Mouse (Mus musculus) embryonic facial prominence, embryonic 12.5 days (tissue): Measurements from ENCODE around the gene Wfdc6a. TPM values are rescaled to one million over a fixed set of nuclear protein-coding genes. Genes with fewer than 3 reads are reported as not detected.

Source experiments
- ATAC-seq: fragments of 200-750 bp; cut with Nextera tagmentation; 2 replicates; pipeline ENCODE4 v1.8.0; 2017; ENCODE audit not compliant: insufficient number of reproducible peaks, insufficient read depth, low FRiP score, low TSS enrichment
- H3K27ac ChIP-seq: fragments of 300-500 bp; sonication (generic); 2 replicates; pipeline ENCODE4 v1.5.1; 2016; ENCODE audit warnings: mild to moderate bottlenecking
- H3K27me3 ChIP-seq: fragments of 300-500 bp; sonication (generic); 2 replicates; pipeline ENCODE4 v1.6.1; 2016; ENCODE audit warnings: mild to moderate bottlenecking, moderate library complexity
- H3K36me3 ChIP-seq: fragments of 300-500 bp; sonication (generic); 2 replicates; pipeline ENCODE4 v1.6.1; 2016; ENCODE audit warnings: mild to moderate bottlenecking
- H3K4me1 ChIP-seq: fragments of 300-500 bp; sonication (generic); 2 replicates; pipeline ENCODE4 v1.6.1; 2016
- H3K4me2 ChIP-seq: fragments of 300-500 bp; sonication (generic); replicated peaks from 2 replicates; pipeline ENCODE4 v1.6.1; 2016; ENCODE audit warnings: mild to moderate bottlenecking, moderate library complexity
- H3K4me3 ChIP-seq: fragments of 300-500 bp; sonication (generic); 2 replicates; pipeline ENCODE4 v1.5.1; 2016; ENCODE audit warnings: mild to moderate bottlenecking
- H3K9ac ChIP-seq: fragments of 300-500 bp; sonication (generic); 2 replicates; pipeline ENCODE4 v1.6.1; 2016; ENCODE audit warnings: mild to moderate bottlenecking, moderate library complexity
- H3K9me3 ChIP-seq: fragments of 300-500 bp; sonication (generic); 2 replicates; pipeline ENCODE4 v1.6.1; 2016; ENCODE audit warnings: mild to moderate bottlenecking, moderate library complexity
- WGBS: fragments of 180-500 bp; shearing (Covaris S2); methylation state at CpG from one replicate; pipeline ENCODE4 v1.1.7; 2016; 5-methylcytosine and 5-hydroxymethylcytosine counted together
- polyA plus RNA-seq: library from polyadenylated mRNA; unstranded; fragments of >200 nt; fragmentation: Nextera tagmentation; extraction: Ambion mirVana; gene quantifications from 2 replicates; pipeline ENCODE4 v1.2.1, GENCODE M21; 2016

The Wfdc6a gene
- polyA plus RNA-seq, 1 experiment from 2014 or later = not detected

GRCm38 (mm10) chr2:164549963-164550894, 35.0 kb downstream of the Wfdc6a start:
- Histone ChIP-seq H3K4me1 (peaks cover 10% of the 10 kb centered on the region; the same call in 1 of the 2 replicates), H3K36me3 (no peaks in the 10 kb centered on the region), H3K9me3 (no peaks in the 10 kb centered on the region), H3K9ac (no peak overlapping the region), H3K27ac (no peak overlapping the region), H3K4me3 (no peak overlapping the region), H3K27me3 (no peaks in the 10 kb centered on the region), H3K4me2 (peak overlapping the region; percentile 33)
- ATAC-seq = no peak
- WGBS = 12% methylated on average over 10 of the region's 10 CpGs

GRCm38 (mm10) chr2:164549338-164549737, 35.9 kb downstream of the Wfdc6a start:
- no peaks in the 10 kb centered on the region for H3K27me3 ChIP-seq
- no peak overlapping the region for H3K9ac ChIP-seq
- peaks cover 12% of the 10 kb centered on the region; the same call in 1 of the 2 replicates for H3K4me1 ChIP-seq
- no peak for ATAC-seq
- no peak overlapping the region for H3K27ac ChIP-seq
- H3K4me2 ChIP-seq = no peak overlapping the region
- no peak overlapping the region for H3K4me3 ChIP-seq
- H3K36me3 ChIP-seq = no peaks in the 10 kb centered on the region
- WGBS = 49% methylated on average over 4 of the region's 4 CpGs
- H3K9me3 ChIP-seq = no peaks in the 10 kb centered on the region

DNA sequence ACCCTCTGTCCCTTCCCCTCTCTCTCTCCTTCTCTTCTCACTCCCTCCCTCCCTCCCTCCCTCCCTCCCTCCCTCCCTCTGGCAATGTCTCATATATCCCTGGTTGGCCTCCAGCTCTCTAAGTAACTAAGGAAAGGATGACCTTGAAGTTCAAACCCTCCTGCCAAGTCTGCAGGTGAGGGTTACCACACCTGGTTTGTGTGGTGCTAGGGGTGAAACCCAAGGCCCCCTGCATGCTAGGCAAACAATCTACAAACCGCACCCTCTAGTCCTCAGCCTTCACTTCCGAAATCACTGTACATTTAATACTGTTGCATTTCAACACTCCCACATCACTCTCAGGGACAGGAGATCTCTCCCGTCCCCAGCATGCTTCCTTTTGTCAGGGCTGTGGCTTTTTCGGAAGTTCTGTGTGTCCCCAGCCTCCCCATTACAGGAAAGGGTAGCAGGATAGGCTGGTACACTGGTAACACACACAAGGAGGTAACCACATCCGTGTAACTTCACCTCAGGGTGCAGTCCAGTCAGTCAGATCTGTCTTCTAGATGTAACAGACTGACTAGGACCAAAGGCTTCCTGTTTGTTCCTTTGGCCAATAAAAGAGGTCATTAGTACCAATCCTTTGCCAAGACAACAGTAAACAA, 40.7 kb downstream of the Wfdc6a start:
- no peak for ATAC-seq
- Histone ChIP-seq H3K36me3 (no peaks in the 10 kb centered on the region), H3K4me3 (no peak overlapping the region), H3K9ac (no peak overlapping the region), H3K27me3 (no peaks in the 10 kb centered on the region), H3K4me1 (0 out of 2 replicates have a peak, but pooled peaks cover 5% of the 10 kb centered on the region), H3K9me3 (no peaks in the 10 kb centered on the region), H3K27ac (no peak overlapping the region), H3K4me2 (no peak overlapping the region)
- WGBS = 51% methylated on average over 5 of the region's 5 CpGs

- Histone ChIP-seq H3K4me1 (0 out of 2 replicates have a peak, but pooled peaks cover 2% of the 10 kb centered on the region), H3K4me2 (no peak overlapping the region), H3K27ac (no peak overlapping the region), H3K9ac (no peak overlapping the region), H3K4me3 (no peak overlapping the region), H3K27me3 (no peaks in the 10 kb centered on the region), H3K36me3 (no peaks in the 10 kb centered on the region), H3K9me3 (no peaks in the 10 kb centered on the region)
- WGBS = 53% methylated on average over 2 of the region's 2 CpGs
- no peak for ATAC-seq
Measured at GRCm38 (mm10) chr2:164543745-164544144, 41.5 kb downstream of the Wfdc6a start.

DNA sequence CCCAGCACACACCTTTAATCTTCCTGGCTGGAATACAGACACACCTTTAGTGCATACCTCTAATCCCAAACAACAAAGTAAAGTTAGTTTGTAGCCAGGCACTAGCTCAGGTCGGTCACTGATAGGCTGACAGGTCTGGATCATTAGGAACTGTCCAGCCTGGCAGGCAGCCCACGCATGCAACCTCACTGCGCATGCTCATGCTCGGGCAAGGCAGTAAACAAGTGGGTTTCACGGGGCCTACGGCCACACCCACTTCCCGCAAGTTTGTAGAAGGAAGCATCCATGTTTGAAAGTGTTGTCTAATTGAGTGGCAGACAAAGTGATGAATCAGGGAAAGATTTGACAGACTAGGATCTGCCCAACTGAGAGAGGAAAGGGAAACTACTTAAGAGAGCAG, 42.6 kb downstream of the Wfdc6a start:
- Histone ChIP-seq H3K4me3 (no peak overlapping the region), H3K4me1 (0 out of 2 replicates have a peak, but pooled peaks cover 2% of the 10 kb centered on the region), H3K4me2 (no peak overlapping the region), H3K27me3 (no peaks in the 10 kb centered on the region), H3K36me3 (no peaks in the 10 kb centered on the region), H3K9ac (no peak overlapping the region), H3K9me3 (no peaks in the 10 kb centered on the region), H3K27ac (no peak overlapping the region)
- WGBS = 88% methylated on average over 7 of the region's 7 CpGs
- no peak for ATAC-seq

- Histone ChIP-seq H3K9ac (no peak overlapping the region), H3K9me3 (no peaks in the 10 kb centered on the region), H3K27ac (no peak overlapping the region), H3K4me1 (0 out of 2 replicates have a peak, but pooled peaks cover 2% of the 10 kb centered on the region), H3K27me3 (no peaks in the 10 kb centered on the region), H3K4me3 (no peak overlapping the region), H3K36me3 (no peaks in the 10 kb centered on the region), H3K4me2 (no peak overlapping the region)
- ATAC-seq = no peak
- 91% methylated on average over 5 of the region's 5 CpGs for WGBS
Measured at GRCm38 (mm10) chr2:164542132-164542531, 43.1 kb downstream of the Wfdc6a start.

GRCm38 (mm10) chr2:164540652-164541427, 44.4 kb downstream of the Wfdc6a start:
- no peak overlapping the region for H3K27ac ChIP-seq
- ATAC-seq = no peak

DNA sequence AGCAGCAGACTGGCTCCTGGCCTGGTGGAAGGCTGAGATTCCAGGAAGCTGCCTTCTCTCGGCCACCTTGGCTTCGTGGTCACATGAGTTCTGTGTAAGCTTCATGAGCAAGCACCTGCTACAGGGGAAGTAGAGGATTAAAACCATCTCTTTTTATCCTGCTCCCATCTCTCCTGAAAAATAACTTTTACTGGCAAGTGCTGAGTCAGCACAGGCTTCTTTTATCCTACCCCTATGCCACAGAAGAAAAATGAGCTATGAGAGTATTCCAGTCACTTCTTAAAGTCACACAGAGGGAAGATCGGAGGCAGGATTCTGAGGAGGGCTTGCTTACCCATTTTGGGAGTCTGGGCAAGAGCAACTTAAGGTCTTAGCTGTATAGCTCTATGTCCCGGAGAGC, 48.2 kb downstream of the Wfdc6a start:
- no peak overlapping the region for H3K9ac ChIP-seq

More at GRCm38 (mm10) chr2:164540652-164541427, 44.4 kb downstream of the Wfdc6a start:
- Histone ChIP-seq H3K9me3 (no peaks in the 10 kb centered on the region), H3K36me3 (no peaks in the 10 kb centered on the region), H3K4me3 (no peak overlapping the region), H3K4me1 (0 out of 2 replicates have a peak, but pooled peaks cover 2% of the 10 kb centered on the region), H3K27me3 (no peaks in the 10 kb centered on the region), H3K9ac (no peak overlapping the region), H3K4me2 (no peak overlapping the region)
- 36% methylated on average over 8 of the region's 8 CpGs for WGBS

GRCm38 (mm10) chr2:164534315-164534714, 50.9 kb downstream of the Wfdc6a start:
- Histone ChIP-seq H3K4me2 (no peak overlapping the region), H3K9me3 (no peaks in the 10 kb centered on the region), H3K4me1 (no peaks in the 10 kb centered on the region), H3K27me3 (no peaks in the 10 kb centered on the region), H3K4me3 (no peak overlapping the region), H3K9ac (no peak overlapping the region), H3K27ac (no peak overlapping the region), H3K36me3 (no peaks in the 10 kb centered on the region)
- ATAC-seq = no peak
- WGBS = 61% methylated on average over 10 of the region's 10 CpGs

More for the DNA sequence above, 48.2 kb downstream of the Wfdc6a start:
- WGBS = 80% methylated on average over 4 of the region's 4 CpGs
- no peak overlapping the region for H3K4me2 ChIP-seq
- no peak for ATAC-seq
- no peaks in the 10 kb centered on the region for H3K27me3 ChIP-seq
- H3K9me3 ChIP-seq = no peaks in the 10 kb centered on the region
- H3K4me3 ChIP-seq = no peak overlapping the region
- H3K27ac ChIP-seq = no peak overlapping the region
- H3K36me3 ChIP-seq = no peaks in the 10 kb centered on the region
- H3K4me1 ChIP-seq = no peaks in the 10 kb centered on the region

DNA sequence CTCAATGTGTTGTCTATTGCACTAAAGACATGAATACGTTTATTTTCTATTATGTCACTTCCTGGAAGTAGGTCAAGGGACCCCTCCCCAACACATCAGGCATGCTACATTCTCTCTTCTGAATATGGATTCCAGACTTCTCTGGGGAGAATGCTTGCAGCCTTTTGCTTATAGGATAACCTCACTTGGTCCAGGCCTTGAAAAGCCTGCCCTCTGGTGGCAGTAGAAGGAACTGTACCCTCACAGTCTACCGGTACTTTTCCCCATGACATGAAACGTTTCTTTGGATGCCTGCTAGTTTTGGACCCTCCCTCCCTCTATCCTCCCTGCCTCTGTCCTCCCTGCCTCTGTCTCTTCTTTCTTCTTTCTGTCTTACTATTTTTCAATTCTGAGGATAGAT, 54.1 kb downstream of the Wfdc6a start:
- no peak overlapping the region for H3K4me2 ChIP-seq
- no peak overlapping the region for H3K9ac ChIP-seq
- H3K27ac ChIP-seq = no peak overlapping the region
- no peaks in the 10 kb centered on the region for H3K4me1 ChIP-seq
- WGBS = 2% methylated on average over 3 of the region's 3 CpGs
- H3K9me3 ChIP-seq = peaks cover 6% of the 10 kb centered on the region; the same call in 1 of the 2 replicates
- H3K4me3 ChIP-seq = no peak overlapping the region
- H3K27me3 ChIP-seq = no peaks in the 10 kb centered on the region
- no peaks in the 10 kb centered on the region for H3K36me3 ChIP-seq
- ATAC-seq = no peak
